Mouse (Mus musculus) limb, embryonic 13.5 days (tissue): ENCODE data around the gene Dnaja3. TPM values are rescaled to one million over a fixed set of nuclear protein-coding genes. Genes with fewer than 3 reads are reported as not detected.

Source experiments
- ATAC-seq: fragments of 200-750 bp; cut with Nextera tagmentation; 2 replicates; pipeline ENCODE4 v1.8.0; 2017; ENCODE audit warnings: low read depth, moderate number of reproducible peaks, moderate TSS enrichment; ENCODE audit not compliant: low FRiP score
- H3K27ac ChIP-seq: fragments of 300-500 bp; sonication (generic); 2 replicates; pipeline ENCODE4 v1.5.1; 2015; ENCODE audit warnings: inconsistent platforms, mild to moderate bottlenecking, moderate library complexity
- H3K27me3 ChIP-seq: fragments of 300-500 bp; sonication (generic); 2 replicates; pipeline ENCODE4 v1.6.1; 2015; ENCODE audit warnings: mild to moderate bottlenecking, inconsistent platforms
- H3K36me3 ChIP-seq: fragments of 300-500 bp; sonication (generic); 2 replicates; pipeline ENCODE4 v1.6.1; 2015; ENCODE audit warnings: inconsistent platforms, mild to moderate bottlenecking, moderate library complexity
- H3K4me1 ChIP-seq: fragments of 300-500 bp; sonication (generic); 2 replicates; pipeline ENCODE4 v1.6.1; 2015; ENCODE audit warnings: inconsistent platforms
- H3K4me2 ChIP-seq: fragments of 300-500 bp; sonication (generic); replicated peaks from 2 replicates; pipeline ENCODE4 v1.6.1; 2015; ENCODE audit warnings: inconsistent platforms, mild to moderate bottlenecking, moderate library complexity
- H3K4me3 ChIP-seq: fragments of 300-500 bp; sonication (generic); 2 replicates; pipeline ENCODE4 v1.5.1; 2015; ENCODE audit warnings: moderate library complexity, mild to moderate bottlenecking, inconsistent platforms
- H3K9ac ChIP-seq: fragments of 300-500 bp; sonication (generic); 2 replicates; pipeline ENCODE4 v1.6.1; 2015; ENCODE audit warnings: mild to moderate bottlenecking, inconsistent platforms
- H3K9me3 ChIP-seq: fragments of 300-500 bp; sonication (generic); 2 replicates; pipeline ENCODE4 v1.6.1; 2016; ENCODE audit warnings: inconsistent platforms
- WGBS: fragments of 180-500 bp; shearing (Covaris S2); methylation state at CpG from one replicate; pipeline ENCODE4 v1.1.7; 2015; 5-methylcytosine and 5-hydroxymethylcytosine counted together
- polyA plus RNA-seq: library from polyadenylated mRNA; unstranded; fragments of >200 nt; fragmentation: Nextera tagmentation; extraction: Ambion mirVana; gene quantifications from 2 replicates; pipeline ENCODE4 v1.2.1, GENCODE M21; 2015

Gene Dnaja3
- polyA plus RNA-seq: 56.6 and 60.0 TPM in 2 replicates

DNA sequence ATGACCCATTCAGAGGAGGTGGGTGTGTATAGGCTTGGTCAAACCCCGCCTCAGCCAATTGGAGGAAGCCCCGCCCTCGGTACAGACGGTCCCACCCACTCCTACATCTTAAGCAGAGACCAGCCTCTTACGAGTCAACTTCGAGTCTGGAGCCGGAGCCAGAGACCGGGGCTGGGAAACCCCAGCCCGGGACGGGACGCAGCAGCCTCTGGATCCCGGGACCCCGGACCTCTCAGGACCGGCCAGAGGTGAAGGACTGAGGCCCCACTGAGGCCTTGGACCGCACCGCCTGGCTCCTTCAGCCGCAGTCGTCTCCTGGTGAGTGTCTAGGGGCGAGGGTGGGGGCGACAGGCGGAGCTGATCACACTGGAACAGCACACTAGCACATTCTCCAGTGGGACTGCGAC lies at the start of gene Dnaja3, which contains the start of gene Vasn:
Gene Dnaja3 (plus strand): TSS at position 159 of the 407 bp plus-strand sequence.
Gene Vasn (plus strand): TSS at position 111 of the 407 bp plus-strand sequence.
- peak within 1 kb of the TSS; percentile 98 for H3K4me2 ChIP-seq

DNA sequence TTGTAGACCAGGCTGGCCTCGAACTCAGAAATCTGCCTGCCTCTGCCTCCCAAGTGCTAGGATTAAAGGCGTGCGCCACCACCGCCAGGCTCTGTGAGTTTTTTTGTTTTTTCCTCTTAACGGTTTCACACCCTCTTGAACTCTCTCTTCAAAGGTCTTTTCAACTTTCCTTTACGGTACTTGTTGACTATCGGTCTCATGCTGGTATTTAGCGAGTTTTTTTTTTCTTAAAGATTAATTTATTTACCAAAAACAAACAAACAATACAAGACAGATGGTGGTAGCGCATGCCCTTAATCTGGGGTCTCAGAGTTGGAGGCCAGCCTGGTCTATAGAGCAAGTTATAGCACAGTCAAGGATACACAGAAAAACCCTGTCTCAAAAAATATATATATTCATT lies 49.6 kb upstream of the Dnaja3 start:
- WGBS: 96% methylated on average over 9 of the region's 9 CpGs
- Histone ChIP-seq H3K9me3 (no peaks in the 10 kb centered on the region), H3K4me1 (peaks cover 44% of the 10 kb centered on the region), H3K27ac (no peak overlapping the region), H3K9ac (no peak overlapping the region), H3K4me3 (no peak overlapping the region), H3K27me3 (no peaks in the 10 kb centered on the region), H3K36me3 (peaks cover 14% of the 10 kb centered on the region), H3K4me2 (no peak overlapping the region)
- ATAC-seq: no peak

More for the DNA sequence above, at the start of gene Dnaja3, which contains the start of gene Vasn:
- Histone ChIP-seq H3K9me3 (no peaks in the 10 kb centered on the region), H3K4me3 (peak within 1 kb of the TSS; percentile 86), H3K4me1 (peaks cover 54% of the 10 kb centered on the region), H3K27ac (peak within 1 kb of the TSS; percentile 92), H3K27me3 (no peaks in the 10 kb centered on the region), H3K36me3 (peaks cover 17% of the 10 kb centered on the region; the same call in 1 of the 2 replicates), H3K9ac (peak within 1 kb of the TSS; percentile 88)
- WGBS: 0% methylated on average over 22 of the region's 22 CpGs
- peak; percentile 93 for ATAC-seq

DNA sequence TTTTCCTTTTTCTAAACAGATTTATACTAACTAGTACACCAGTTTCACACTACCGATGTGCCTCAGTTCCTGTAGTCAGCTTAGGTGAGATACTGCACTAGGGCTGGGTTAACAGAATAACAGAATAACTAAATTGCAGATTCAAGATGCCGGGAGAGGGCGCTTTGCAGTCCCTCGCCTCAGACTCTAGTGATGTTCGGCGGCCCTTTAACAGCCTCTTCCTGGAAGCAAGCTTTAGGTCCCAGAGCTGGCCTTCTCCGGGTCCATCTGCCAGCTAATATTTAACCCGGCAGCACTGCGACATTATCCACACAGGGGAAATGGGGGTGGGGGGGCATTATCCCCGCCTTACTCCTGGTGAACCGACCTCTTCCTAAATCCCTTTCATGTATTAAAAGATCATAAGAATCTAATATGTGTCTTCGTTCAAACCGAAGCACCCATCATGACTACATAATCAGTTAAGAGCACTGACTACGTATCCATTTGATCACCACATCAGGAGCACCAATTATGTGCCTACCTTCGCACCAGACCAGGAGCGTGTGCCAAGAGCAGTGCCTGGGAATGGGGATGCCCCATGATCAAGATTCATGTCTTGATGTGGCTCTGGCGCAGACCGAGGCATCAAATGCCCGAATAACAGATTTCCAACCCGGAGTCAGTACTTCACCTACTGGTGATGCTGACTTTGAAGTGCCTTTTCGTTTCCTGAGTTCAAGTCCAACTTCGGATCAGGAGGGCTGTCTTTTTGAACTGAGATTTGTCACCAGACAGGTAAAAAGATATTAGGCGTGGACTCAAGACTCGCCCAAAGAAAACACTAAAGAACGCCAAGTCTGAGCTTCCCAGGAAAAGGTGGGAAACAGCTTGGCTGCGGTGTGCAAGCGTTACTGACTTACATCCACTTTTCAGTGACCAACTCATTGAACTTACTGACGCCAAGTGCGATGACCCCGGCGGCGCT lies 46.6 kb upstream of the Dnaja3 start:
- WGBS: 15% methylated on average over 32 of the region's 32 CpGs
- peak overlapping the region; percentile 96 for H3K27ac ChIP-seq
- ATAC-seq: no peak
- peak overlapping the region; percentile 100 for H3K4me2 ChIP-seq
- H3K36me3 ChIP-seq: peaks cover 17% of the 10 kb centered on the region
- no peaks in the 10 kb centered on the region for H3K27me3 ChIP-seq
- peak overlapping the region; percentile 90 for H3K4me3 ChIP-seq
- peak overlapping the region; percentile 82 for H3K9ac ChIP-seq
- peaks cover 53% of the 10 kb centered on the region for H3K4me1 ChIP-seq
- H3K9me3 ChIP-seq: no peaks in the 10 kb centered on the region

DNA sequence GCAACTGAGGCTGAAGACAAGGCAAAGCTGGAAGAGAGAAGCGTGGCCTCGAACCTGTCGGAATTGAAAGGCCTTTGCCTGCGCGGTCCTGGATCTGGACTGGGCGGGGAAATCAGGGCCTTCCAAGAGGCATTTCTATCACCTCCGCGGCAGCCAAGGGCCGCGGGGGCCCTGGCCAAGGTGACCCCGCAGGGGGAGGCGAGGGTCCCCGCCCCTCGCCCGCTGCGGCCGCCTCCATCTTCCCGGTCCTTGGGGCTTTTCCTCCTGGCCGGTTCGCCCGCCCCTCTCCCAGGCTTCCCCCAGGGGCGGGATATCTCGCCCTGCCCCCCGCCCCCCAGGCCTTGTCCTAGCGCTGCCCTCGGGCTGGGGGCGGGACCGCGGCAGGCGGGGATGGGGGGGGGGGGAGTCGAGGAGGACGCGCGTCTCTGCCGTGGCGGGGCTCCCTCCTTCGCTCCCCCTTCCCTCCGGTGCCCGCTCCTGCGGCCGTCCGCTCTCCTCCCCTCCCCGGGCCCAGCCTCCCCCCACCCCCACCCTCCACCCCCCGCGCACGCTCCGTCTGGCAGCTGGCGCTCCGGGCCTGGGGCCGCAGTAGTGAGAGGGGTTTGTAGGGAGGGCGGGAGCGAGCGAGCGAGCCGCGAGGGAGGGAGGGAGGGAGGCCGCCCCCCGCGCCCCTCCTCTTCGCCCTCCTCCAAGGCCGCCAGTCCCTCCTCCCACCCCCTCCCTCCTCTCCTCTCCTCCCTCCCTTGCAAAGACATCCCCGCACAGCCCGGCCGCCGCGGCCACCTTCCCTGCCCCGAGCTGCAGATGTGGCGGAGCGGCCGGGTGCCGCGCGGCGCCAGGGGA lies 45.6 kb upstream of the Dnaja3 start, which contains the start of gene Glis2:
Gene Glis2 (plus strand): TSS at position 743 of the 843 bp plus-strand sequence.
- ATAC-seq: peak; percentile 89
- Histone ChIP-seq H3K36me3 (peaks cover 17% of the 10 kb centered on the region), H3K27me3 (no peaks in the 10 kb centered on the region), H3K9me3 (no peaks in the 10 kb centered on the region), H3K4me2 (peak within 1 kb of the TSS; percentile 100), H3K9ac (peak within 1 kb of the TSS; percentile 97), H3K4me1 (peaks cover 63% of the 10 kb centered on the region), H3K27ac (peak within 1 kb of the TSS; percentile 96), H3K4me3 (peak within 1 kb of the TSS; percentile 90)
- under 1% methylated on average over 27 of the region's 74 CpGs for WGBS

DNA sequence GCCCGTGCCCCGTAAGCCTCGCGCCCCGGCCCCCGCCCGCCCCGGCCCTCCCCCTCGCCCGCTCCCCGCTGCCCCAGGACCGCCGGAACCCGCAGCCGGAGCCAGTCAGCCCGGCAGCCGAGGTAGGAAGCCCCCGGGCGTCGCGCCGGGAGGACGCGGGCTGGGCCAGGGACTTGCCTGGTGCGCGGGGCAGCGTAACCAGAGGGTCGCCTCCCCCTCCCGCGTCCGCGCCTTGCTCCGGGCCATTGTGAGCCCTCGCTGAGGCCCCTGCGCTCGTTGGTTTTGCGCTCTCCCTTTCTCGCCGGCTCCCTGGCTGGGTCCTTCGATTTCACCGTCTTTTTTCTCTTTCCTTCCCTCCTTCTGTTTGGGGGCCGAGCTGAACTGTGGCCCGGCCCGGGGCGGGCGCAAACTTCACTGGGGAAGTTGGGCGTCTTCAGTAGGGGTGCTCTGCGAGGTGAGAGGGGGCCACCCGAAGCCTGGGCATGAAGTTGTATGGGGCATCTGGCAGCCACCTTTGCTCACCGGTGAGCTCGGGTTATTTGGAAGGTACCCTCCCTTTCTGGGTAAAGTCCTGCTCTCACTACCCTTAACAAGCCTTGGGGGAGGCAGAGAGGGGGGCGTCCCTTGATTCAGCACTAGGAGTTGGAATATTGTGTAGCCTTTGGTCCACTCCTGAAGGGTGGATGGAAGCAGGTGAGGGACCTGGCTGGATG lies 44.8 kb upstream of the Dnaja3 start:
- Histone ChIP-seq H3K9ac (peak overlapping the region; percentile 97), H3K27ac (peak overlapping the region; percentile 96), H3K27me3 (no peaks in the 10 kb centered on the region), H3K4me3 (peak overlapping the region; percentile 90), H3K36me3 (peaks cover 16% of the 10 kb centered on the region), H3K4me1 (peaks cover 70% of the 10 kb centered on the region), H3K4me2 (peak overlapping the region; percentile 100), H3K9me3 (no peaks in the 10 kb centered on the region)
- WGBS: under 1% methylated on average over 43 of the region's 52 CpGs
- ATAC-seq: peak; percentile 9; the same call in 1 of the 2 replicates

DNA sequence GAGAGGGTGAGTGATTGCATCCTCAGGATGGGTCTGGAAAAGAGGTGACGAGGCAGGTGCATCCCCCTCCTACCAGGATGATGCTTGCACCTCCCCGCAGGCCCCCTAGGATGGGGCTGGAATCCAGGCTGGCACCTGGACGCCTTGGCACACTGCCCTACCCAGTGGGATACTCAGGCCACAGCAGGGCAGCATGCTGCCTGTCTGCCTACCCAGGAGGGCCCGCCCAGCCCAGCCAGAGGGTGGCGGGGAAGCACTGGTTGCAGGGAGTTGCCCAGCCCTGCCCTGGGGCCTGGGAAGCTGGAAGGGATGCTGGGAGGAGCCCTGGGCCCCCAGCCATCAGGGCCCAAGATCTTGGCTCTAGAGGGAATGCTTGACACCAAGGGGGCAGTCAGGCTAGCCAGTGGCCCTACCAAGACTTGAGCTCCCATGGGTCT lies 44.2 kb upstream of the Dnaja3 start:
- Histone ChIP-seq H3K4me2 (peak overlapping the region; percentile 100), H3K36me3 (peaks cover 10% of the 10 kb centered on the region), H3K4me3 (peak overlapping the region; percentile 90), H3K27me3 (no peaks in the 10 kb centered on the region), H3K9me3 (no peaks in the 10 kb centered on the region), H3K4me1 (peaks cover 76% of the 10 kb centered on the region), H3K9ac (peak overlapping the region; percentile 97), H3K27ac (peak overlapping the region; percentile 96)
- ATAC-seq: no peak
- WGBS: 1% methylated on average over 5 of the region's 5 CpGs

DNA sequence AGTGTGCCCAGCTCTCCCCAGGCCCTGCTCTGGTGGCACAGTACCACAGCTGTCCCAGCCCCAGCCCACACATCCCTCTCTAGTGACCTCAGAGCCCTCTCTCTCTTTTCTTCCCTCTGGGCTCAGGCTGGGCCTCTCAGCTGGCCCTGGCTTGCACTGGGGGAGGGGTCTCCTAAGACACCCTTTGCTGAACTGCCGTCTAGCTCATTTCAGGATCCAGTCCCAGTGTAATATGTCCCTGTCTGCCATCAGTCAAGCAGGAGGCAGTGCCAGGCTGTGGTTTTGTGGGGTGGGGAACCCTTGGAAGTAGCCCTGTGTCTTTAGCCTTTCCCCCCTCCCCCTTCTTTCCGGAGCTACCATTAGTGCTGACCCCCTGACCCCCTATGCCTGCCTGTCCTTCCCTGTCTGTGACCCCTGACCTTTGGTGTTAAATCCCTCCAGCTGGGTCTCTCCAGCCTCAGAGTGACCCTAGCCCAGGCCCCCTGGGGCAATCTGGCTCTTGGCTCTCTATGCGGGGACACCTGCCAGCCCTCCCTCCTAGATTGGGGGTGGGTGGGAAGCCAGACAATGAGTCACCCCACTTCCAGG lies 43.6 kb upstream of the Dnaja3 start:
- Histone ChIP-seq H3K27ac (peak overlapping the region; percentile 96), H3K4me3 (peak overlapping the region; percentile 90), H3K27me3 (no peaks in the 10 kb centered on the region), H3K4me1 (peaks cover 83% of the 10 kb centered on the region), H3K9ac (peak overlapping the region; percentile 97), H3K4me2 (peak overlapping the region; percentile 100), H3K9me3 (no peaks in the 10 kb centered on the region), H3K36me3 (peaks cover 3% of the 10 kb centered on the region; the same call in 1 of the 2 replicates)
- 5% methylated on average over 3 of the region's 3 CpGs for WGBS
- no peak for ATAC-seq

DNA sequence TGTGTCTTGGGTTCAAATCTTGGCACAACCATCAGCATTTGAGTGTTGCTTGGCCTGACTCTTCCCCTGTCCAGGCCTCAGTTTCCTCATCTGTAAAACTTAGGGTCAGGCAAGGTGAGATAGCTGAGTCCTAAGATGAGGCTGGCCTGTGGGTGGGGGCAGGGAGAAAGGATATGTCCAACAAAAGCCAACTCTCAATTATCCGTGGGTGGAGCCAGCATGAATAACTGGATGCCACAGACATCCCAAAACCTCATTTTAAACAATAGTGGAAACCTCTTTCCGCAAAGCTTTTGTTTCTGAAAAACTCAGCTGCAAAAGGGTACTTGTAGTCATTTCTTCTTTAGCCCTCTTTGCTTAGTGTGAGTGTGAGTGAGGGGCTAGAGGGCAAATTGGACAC lies 43.0 kb upstream of the Dnaja3 start:
- ATAC-seq: no peak
- H3K36me3 ChIP-seq: peaks cover 2% of the 10 kb centered on the region; the same call in 1 of the 2 replicates
- peak overlapping the region; percentile 100 for H3K4me2 ChIP-seq
- H3K27ac ChIP-seq: peak overlapping the region; percentile 96
- H3K27me3 ChIP-seq: no peaks in the 10 kb centered on the region
- H3K4me3 ChIP-seq: peak overlapping the region; percentile 90
- H3K9ac ChIP-seq: peak overlapping the region; percentile 97
- WGBS: 69% methylated on average over 2 of the region's 2 CpGs
- peaks cover 87% of the 10 kb centered on the region for H3K4me1 ChIP-seq
- H3K9me3 ChIP-seq: no peaks in the 10 kb centered on the region

DNA sequence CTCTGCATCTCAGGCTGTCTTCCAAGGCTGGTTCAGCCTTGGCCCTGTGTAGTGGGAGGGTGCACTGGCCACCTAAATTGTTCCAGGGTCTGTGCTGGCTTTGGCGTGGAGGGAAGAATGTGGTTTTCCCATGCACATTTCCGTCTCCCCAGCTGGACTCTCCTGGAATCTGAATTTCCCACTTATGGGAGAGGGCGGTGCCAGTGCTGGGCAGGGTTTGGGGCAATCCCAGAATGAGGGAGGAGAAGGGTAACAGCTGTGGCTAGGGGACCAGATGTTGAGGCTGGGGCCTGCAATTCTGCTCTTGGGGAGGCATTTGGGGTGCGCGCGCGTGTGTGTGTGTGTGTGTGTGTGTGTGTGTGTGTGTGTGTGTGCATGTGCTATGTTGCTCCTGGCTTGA lies 42.5 kb upstream of the Dnaja3 start:
- Histone ChIP-seq H3K4me2 (peak overlapping the region; percentile 100), H3K9me3 (no peaks in the 10 kb centered on the region), H3K9ac (peak overlapping the region; percentile 97), H3K4me3 (peak overlapping the region; percentile 90), H3K4me1 (peaks cover 87% of the 10 kb centered on the region), H3K36me3 (peaks cover 2% of the 10 kb centered on the region; the same call in 1 of the 2 replicates), H3K27ac (peak overlapping the region; percentile 96), H3K27me3 (no peaks in the 10 kb centered on the region)
- WGBS: 24% methylated on average over 3 of the region's 7 CpGs
- no peak for ATAC-seq

DNA sequence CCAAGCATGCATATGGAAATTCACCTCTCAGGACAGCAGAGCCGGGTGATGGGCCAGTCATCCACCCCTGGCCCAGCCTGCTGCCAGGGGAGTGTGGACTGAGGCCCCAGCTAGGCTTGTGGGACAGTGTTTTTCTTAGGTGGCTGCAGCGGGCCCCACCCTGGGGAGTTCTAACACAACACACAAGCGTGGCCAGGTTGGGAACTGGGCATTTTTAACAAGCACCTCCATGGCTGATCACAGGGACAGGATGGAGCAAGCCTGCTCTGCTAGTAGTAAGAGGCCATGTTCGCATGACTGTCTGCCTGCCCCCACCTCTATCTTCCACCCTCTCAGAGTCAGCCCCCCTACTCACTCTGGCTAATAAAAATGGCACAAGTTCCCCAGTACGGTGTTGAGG lies 41.7 kb upstream of the Dnaja3 start:
- no peak for ATAC-seq
- Histone ChIP-seq H3K4me2 (peak overlapping the region; percentile 100), H3K9me3 (no peaks in the 10 kb centered on the region), H3K9ac (peak overlapping the region; percentile 57), H3K36me3 (peaks cover 2% of the 10 kb centered on the region; the same call in 1 of the 2 replicates), H3K27me3 (no peaks in the 10 kb centered on the region), H3K27ac (peak overlapping the region; percentile 67), H3K4me3 (peak overlapping the region; percentile 90), H3K4me1 (peaks cover 87% of the 10 kb centered on the region)
- WGBS: 35% methylated on average over 5 of the region's 5 CpGs
